Mouse (Mus musculus): Measurements from ENCODE around the gene A930004D18Rik.

Gene A930004D18Rik

DNA sequence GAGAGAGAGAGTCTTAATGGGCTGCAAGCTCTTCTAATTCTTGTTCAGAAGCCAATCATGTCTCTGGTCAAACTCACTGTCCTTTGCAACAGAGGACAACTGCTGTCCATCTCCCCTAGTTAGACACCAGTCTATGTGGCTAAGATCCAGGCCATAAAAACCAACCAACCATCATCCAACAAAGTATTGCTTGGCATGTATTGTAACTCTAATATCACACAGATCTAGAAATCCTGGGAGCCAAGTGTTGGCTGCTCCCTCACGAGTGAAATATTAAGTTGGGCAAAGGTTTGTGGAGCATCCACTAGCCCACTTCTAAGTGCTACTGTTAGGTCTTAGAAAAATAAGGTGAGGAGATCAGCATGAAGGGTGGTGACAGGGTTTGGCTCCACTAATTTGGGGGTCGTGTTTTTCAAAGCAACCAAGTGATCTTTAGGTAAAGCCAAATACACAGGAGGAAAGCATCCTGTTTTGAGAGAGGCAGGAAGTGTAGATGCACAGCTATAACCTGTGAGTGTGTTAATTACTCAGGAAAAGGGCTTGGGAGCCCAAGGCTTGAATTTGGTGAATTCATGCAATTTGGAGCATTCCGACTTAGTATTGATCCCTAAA is 710 bp upstream of the A930004D18Rik start:
- DNase-seq (ENCODE audit: extremely low spot score, low read depth, low spot score): no peak

DNA sequence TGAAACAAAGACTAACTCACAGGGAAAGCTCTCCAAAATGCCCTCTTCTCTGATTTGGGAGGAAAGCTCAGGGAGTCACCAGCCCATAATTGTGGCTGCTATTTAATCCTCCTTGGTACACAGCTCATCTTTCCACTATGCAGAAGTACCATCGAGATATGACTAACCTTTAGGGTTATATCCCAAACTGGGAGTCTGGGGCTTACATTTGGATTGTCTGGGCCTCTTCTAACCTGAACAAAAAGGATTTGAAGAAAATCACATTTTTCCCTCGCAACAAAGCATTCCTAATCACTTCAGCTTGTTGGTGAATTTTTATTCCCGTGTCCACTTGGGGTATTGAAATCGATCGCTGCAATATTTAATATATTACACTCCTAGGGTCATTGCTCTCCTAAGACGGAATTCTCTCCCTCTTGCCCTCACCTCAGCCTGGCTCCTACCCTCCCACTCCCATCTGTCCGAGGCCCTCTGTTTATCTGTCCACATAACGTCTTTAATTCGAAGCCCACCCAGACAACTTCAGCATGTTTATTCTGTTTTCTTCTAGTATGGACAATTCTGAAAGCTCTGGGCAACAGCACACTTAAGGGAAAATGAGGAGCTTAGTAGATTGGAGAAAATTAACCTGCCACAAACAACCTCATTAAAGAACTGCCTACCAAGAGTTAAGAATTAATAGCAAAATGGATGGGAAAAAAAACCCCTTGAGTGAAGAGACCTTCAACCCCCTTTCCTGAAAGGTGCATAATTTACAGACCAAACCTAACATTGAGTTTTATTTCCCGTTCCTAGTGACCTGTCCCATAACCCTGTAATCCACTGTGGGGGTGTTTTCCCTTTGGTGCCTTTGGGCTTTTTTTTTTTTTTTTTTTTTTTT is 2.9 kb downstream of the A930004D18Rik start:
- no peak for DNase-seq (ENCODE audit: extremely low spot score, low read depth, low spot score)

DNA sequence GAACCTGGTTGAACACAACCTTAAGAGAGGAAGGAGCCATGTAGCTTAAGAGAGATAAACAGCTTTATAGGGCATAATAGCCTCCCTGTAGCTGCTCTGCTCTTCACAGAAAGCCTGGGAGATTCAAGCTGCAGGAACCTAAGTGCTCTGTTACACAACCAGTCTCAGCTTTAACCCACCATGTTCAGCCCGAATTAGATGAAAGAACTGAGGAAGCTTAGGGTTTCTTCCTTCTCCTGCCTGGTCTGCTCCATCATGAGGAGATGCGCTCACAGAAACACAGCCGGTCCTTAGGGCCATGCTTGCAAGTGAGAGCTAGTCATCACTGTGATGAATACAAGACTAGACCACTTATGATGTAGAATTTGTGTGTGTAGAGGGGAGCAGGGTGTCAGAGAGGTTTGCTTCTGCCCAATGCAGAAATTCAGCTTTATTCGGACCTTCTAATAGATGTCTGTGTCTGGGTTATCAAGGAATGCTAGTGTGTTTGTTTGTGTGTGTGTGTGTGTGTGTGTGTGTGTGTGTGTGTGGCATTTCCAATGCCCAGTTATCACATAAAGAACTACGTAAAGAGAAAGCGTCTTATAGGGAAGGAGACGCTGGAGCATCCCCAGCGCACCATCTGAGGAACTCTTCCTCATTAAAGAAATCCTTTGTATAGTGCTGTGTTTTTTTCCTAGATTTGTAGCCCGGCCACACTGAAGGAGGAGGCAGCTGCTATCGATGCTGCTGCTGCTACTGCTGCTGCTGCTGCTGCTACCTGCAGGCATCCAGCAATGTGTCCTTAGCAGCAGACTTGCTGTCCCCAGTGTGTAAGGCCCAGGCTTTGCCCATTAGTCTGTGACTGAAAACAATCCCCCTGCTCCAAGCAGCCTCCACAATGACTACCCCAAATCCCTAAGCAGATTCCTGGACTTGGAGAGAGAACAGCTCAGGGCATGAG is 4.1 kb downstream of the A930004D18Rik start:
- DNase-seq (ENCODE audit: extremely low spot score, low read depth, low spot score): no peak

DNA sequence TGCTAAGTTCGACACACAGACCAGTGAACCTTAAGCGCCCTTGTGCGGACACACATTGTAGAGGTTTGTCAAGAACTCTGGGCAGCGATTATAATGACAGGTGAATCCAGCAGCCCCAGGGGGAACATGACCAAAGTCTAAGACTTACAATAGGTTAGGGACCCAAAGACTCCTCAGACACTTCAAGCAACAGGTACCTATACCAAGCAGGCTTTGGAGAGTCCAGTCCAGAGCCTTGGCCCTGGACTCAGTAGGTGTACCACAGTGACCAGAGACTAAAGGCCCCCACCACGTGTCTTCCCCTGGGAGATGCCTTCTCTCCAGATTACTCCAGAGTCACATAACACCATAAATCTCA is 5.0 kb downstream of the A930004D18Rik start:
- DNase-seq (ENCODE audit: extremely low spot score, low read depth, low spot score): no peak

DNA sequence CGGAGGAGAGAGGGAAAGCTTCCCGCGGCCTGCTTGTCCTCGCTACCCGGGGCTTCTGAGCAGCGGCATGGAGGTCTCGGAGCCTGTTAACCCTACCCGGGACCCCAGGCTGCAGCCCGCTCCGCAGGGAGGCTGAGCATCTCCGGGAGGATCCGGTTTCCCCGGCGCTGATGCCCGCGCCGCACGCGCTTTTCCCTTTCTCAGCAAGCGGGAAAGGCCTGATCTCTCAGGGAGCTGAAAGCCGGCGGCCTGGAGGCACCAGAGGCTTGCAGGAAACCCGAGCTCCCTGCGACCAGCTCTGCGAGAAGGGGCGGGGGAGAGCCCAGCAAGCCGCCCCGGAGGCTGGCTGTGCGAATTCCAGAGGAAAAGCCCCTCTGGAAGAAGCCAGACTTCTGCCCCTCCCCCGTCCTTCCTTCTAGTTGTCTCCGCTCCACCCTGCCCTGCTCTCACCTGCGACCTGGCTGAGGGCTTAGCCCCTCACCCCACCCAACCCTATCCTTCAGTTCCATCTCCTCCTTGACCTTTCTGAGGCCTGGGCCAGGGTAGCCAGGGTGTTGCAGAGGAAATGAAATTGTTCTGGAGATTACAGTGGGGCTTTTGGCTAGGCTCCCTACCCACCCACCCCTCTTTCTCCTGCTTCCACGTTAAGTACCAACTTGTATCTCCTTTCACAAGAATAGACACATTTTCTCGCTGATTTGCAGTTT is 5.6 kb downstream of the A930004D18Rik start:
- DNase-seq (ENCODE audit: extremely low spot score, low read depth, low spot score): no peak

DNA sequence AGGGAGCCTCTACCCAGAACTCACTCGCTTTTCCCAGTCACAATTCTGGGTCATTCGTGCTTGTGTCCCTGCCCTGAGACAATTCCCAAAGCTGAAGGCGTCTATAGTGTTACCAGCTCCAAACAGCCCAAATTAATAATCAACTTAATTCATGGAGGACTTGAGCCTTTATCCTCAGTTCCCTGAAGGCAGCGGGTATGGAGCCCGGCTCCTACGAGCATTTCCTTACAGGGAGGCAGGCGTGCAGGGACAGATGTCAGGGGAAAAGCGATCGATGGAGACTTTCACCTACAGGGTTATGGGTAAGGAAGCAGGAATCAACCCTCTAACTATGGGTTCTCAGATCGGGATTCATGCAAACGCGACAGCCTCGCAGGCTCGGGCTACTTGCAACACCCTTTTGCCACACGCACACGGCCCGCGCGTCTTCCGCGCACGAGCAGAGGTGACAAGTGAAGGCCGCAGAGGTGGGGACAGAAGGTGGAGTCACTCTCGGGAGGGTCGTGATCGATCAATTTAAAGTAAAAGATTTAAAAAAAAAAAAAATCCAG is 6.2 kb downstream of the A930004D18Rik start:
- DNase-seq (ENCODE audit: extremely low spot score, low read depth, low spot score): no peak

DNA sequence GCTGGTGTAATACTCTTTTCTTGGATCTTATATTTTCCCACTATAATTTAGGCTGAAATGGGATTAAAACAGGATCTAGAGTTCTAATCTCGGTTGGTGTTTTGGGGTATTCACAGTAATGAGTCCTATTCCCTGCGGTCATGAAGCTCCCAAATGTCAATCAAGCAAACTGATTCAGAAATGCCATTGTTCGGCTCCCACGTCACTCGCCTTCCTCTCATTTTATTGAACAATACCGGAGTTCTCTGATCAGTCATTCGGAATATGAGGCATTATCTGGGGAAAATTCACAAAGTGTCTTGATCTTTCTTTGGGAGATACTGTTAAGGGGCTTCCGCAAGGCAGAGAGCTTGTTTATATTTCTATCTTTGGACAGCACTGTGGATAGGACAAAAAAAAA is 7.0 kb downstream of the A930004D18Rik start:
- no peak for DNase-seq (ENCODE audit: extremely low spot score, low read depth, low spot score)

DNA sequence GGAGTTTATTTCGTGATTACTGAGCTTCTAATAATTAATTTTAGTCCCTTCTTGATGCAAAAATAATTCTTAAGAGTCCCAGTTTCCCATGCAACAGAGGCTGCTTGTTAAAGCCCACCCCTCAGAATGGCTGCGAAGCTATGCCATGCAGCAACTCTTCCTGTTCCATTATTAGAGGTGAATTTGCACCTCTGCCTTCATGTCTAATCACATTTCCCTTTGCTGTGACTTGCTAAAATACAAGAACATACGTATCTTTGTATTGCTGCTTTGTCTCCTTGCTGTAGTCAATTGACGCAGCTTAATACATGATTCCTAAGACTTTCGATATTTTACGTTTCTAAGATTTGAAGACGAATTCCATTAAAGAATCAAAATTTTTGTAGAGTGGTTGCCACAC is 7.9 kb downstream of the A930004D18Rik start:
- DNase-seq (ENCODE audit: extremely low spot score, low read depth, low spot score): no peak

DNA sequence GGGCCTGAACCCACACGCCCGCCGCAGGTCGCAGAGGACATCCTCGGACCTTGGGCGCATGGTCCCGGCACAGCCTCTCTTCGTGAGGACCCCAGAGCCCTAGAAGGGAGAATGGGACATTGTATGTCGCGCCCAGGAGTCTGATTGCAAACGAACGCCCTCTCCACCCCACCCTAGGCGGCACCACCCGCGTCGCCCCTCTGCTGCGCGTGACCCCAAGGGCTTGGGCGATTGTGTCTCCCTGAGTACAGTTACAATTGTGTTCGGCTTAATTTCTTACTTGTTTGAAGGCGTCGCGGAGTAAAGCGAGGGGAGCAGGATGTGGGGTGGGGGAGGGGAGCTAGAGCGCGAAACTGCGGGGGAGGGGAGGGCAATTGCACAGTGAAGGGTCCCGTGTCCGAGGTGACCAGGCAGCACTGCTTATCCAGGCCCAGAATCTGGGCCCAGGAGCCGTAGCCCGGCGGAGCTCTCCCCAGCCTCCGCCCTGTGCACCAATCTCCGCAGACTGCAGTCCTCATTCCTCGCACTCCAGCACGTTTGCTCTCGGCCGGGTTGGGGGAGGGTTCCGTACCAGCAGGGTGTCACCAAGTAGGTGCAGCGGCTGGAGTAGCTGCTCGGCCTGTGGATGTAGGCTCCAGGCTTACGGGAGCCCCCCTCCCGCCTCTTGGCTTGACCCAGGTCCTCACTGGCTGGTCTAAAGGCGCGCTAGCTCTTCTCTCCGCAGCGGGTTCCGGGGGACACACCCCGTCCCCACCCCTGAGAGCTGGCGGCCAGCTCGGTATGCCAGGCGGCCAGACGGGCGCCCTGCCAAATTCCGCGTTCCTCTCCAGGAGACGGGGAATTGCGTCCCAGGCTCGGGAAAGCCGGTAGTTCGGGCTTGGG is 9.2 kb downstream of the A930004D18Rik start:
- no peak for DNase-seq (ENCODE audit: extremely low spot score, low read depth, low spot score)

DNA sequence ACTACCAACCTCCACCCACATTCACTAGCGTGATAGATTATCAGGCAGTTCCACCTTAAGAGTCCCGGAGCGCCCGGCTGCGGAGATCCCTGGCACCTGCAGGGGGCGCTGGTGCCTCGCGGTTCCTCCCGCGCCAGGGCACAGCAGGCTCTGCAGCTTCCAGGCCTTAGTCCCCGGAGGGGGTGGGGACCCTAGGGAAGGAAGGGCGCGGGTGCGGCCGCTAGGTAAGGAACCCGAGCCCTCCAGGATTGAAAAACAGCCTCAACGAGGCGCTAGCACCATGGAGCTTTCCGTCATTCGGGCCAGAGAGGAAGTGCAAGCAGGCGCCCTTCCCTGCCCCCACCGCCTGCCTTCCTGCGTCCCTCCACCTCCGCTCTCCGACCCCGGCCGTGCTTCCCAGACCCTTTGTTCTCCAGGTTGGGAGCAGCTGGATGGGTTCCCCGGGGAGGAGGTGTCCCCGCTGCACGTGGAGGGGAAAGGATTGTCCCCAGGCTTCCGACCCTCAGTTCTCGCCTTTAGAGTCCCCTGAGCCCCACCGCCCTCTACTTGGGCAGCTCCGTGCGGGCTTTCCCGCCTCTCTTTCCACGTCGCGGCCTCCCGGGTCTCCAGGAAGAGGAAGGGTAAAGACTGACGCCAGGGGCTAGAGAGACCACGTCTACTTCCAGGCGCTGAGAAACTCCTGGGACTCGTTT is 9.9 kb downstream of the A930004D18Rik start:
- peak; percentile 94 for DNase-seq (ENCODE audit: extremely low spot score, low read depth, low spot score)

DNA sequence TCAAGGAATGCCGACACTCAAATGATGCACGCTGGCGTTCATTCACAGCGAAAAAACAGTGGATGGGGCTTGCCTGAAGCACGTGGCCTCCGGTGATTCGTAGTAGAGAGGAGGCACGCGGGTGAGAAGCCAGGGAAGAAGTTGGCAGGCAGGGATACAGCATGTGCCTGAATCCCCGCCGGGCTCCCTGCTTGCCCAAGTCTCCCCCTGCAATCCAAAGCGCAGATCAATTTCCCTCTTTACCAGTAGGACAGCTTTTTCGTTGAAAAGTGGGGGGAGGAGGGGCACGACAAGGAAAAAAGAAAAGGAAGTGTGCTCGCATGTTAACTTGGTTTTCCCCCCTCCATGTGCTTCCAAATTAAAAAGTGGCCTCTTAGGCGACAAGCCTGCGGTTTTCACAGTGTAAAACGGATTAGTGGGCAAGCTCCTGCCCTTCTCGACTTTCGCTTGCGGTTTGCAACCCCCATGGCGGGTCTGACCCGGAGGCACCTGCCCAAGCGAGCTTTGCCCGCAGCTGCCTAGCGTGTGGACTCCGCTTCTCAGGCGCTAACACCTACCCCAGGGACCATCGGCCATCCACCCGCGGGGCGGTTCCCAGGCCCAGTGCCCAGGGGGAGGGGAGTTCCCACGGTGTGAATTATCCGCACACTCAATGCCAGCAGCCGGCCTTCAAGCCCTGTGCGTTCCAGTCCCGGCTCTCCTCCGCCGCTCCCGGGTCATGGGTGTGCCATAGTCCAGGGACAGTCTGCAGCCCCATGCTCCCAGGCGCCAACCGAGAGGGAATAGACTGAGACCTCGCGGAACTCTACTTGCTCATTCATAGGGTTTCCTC is 11.2 kb downstream of the A930004D18Rik start:
- no peak for DNase-seq (ENCODE audit: extremely low spot score, low read depth, low spot score)

DNA sequence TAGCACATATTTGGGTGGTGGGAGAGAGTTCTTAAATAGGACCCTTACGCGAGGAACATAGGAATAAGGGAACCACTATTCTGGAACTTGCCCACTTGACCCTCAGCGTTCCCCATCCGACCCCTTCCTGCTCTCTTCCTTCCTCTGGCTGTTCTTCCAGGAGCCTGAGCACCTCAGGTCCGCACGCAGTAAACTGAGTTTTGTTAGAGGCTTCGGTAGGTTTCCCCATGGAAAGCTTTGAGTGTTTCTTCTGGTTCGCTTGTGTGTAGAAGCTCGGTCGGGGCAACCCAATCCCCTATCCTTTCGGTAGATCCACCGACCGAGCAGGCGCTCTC is 11.8 kb downstream of the A930004D18Rik start:
- DNase-seq (ENCODE audit: extremely low spot score, low read depth, low spot score): no peak

DNA sequence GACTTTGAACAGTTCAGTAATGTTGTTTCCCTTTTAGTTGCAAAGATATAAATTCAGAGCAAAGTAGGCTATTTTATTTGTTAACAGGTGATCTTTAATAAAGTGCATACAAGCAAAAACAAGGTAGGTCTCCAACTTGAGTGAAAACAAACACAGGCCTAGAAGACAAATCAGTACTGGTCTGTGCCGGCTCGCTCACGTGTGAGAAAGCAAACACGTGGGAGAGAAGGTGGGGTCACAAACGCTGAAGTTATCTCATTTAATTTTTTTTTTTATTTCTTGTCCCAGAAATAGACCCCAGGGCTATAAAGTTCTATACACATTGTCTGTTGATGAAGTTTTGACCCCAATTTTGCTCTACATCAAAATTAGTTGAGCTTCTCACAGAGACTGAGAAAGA is 12.4 kb downstream of the A930004D18Rik start:
- DNase-seq (ENCODE audit: extremely low spot score, low read depth, low spot score): no peak

DNA sequence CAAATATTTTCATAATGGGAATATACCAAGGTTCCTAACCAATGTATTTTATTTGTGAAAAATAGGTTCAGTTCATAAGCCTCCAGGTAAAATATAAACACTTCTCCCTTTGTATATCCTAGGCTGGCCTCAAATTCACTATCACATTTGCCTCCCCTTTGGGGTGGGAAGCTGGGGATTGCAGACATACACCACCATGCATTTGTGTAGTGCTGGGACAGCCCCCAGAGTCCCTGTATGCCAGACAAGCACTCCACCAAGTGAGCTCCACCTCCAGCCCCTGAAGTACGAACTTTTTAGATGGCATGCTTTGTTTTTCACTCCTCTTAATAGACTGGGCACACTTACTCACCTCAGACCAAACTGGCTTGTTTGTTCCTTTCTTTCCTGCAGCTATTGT is 14.7 kb downstream of the A930004D18Rik start:
- no peak for DNase-seq (ENCODE audit: extremely low spot score, low read depth, low spot score)

DNA sequence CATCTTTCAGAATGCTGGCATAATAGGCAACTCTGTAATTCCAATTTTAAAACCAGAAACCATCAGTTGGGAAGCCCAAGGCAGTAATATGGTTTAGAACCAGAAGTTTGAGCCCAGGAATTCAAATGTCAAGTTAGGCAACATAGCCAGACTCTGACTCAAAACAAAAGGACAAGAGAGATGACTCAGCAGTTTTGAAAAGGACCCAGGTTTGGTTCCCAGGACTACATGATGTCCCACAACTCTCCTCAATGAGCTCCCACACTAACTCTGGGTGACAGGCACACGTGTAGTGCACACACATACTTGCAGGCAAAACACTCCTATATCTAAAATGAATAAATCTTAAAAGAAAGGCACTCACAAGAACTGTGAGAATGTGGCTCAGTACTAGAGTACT is 18.4 kb downstream of the A930004D18Rik start:
- no peak for DNase-seq (ENCODE audit: extremely low spot score, low read depth, low spot score)

DNA sequence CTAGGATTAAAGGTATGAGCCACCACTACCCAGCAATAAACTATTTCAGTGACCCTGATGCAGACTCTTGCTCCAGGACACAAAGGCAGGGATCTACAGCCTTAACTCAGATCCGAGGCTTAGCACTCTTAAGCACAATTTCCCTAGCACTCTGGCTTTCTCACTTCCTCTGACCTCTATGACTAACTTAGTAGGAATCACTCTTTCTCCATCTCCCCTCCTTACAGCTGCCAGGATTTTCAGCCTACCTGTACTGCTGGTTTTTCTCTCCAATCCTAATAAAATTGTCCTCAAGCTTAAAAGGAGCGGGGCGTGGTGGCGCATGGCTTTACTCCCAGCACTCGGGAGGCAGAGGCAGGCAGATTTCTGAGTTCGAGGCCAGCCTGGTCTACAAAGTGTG is 20.2 kb downstream of the A930004D18Rik start:
- DNase-seq (ENCODE audit: extremely low spot score, low read depth, low spot score): no peak

DNA sequence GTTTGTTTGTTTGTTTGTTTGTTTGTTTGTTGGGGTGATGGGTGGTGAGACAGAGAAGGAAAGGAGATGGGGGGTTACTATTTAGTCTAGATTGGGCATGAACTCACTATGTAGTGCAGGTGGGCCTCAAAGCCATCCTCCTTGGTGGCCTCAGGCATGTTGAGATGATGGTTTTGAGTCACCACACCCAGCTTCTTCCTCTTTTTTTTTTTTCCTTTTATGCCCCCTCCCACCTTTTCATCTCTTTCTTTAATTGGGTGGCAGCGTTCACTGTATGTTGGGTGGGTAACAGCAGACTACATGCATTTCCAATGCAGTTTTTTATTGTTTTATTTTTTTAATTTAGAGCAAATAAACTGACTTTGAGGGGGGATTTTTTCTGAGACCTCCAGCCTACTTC is 20.9 kb downstream of the A930004D18Rik start:
- no peak for DNase-seq (ENCODE audit: extremely low spot score, low read depth, low spot score)

DNA sequence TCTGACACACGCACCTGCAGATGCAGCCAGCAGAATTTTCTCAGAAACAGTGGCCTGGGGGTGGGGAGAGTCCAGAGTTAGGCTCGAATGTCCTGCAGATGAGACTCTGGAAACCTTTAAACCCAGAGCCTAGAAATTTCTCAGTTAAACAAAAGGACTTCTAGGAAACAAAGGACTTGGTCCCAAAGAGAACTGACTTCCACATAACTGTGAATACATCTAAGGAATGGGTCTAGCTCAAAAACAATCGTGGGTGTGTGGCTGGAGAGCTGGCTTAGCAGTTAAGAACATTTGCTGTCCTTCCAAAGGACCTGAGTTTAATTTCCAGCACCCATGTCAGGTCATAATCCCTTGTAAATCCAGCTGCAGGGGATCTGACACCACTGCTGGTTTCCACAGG is 22.0 kb downstream of the A930004D18Rik start:
- no peak for DNase-seq (ENCODE audit: extremely low spot score, low read depth, low spot score)

Measured in hindlimb bud, embryonic 11.5 days (tissue).